Mouse (Mus musculus): Measurements from ENCODE around the gene Atcay. TPM values are rescaled to one million over a fixed set of nuclear protein-coding genes. Genes with fewer than 3 reads are reported as not detected.
A peak's percentile ranks its signal among the peaks of the same experiment; 100 is the strongest.

Atcay gene
- total and polyA plus RNA-seq, 3 experiments: 0.06 to 0.08 TPM; not detected in 1

GRCm38 (mm10) chr10:81240876-81241275, 10.2 kb upstream of the Atcay start:
- Histone ChIP-seq H3K36me3 (replicated peaks in 1 of 2; ENCODE audit: control insufficient read depth in 1 of 2, insufficient read depth in 1 of 2, low read length in 1 of 2) (peaks cover 0 to 64% of the 10 kb centered on the region in 2 experiments), H3K27ac (ENCODE audit: insufficient read depth, low read depth) (no peak overlapping the region), H3K4me2 (ENCODE audit: insufficient read depth, low read depth, poor library complexity, severe bottlenecking) (no peak overlapping the region), H3K9ac (ENCODE audit: insufficient read depth, low read depth) (no peak overlapping the region), H3K4me1 (ENCODE audit: control insufficient read depth in 1 of 2, insufficient read depth in 2 of 2) (peaks cover 5 to 16% of the 10 kb centered on the region in 2 experiments), H3K4me3 (replicated peaks in 1 of 3; ENCODE audit: low read depth in 2 of 3, low read length in 2 of 3, poor library complexity in 1 of 3) (no peak overlapping the region), H3K79me2 (replicated peaks; ENCODE audit: control insufficient read depth, extremely low read depth, insufficient read depth, poor library complexity, severe bottlenecking) (no peaks in the 10 kb centered on the region), H3K9me3 (replicated peaks; ENCODE audit: low read length) (no peaks in the 10 kb centered on the region), H3K27me3 (replicated peaks) (no peaks in the 10 kb centered on the region)
- dilution Hi-C loops (cut with MboI; ENCODE audit: extremely low pct_ligation_motif_present, extremely low pct_unique_long_range_greater_than_20kb, low sequenced_read_pairs): no loop called here
- TF ChIP-seq USF2 (conservative IDR thresholded peaks at IDR 0.05; ENCODE audit: low read depth, low read length) (no peak), MAZ (IDR thresholded peaks at IDR 0.05; ENCODE audit: low read depth, low read length) (no peak), MEF2A (IDR thresholded peaks at IDR 0.05; ENCODE audit: borderline replicate concordance, low read depth, low read length) (no peak), CTCF (conservative IDR thresholded peaks at IDR 0.05 in 1 of 2, IDR thresholded peaks at IDR 0.05 in 1 of 2; ENCODE audit: low read depth in 2 of 2, low read length in 2 of 2) (peak; percentile 46 to 76), PAX5 (IDR thresholded peaks at IDR 0.05; ENCODE audit: low read length) (no peak), BHLHE40 (IDR thresholded peaks at IDR 0.05; ENCODE audit: low read depth, low read length) (no peak), UBTF (IDR thresholded peaks at IDR 0.05; ENCODE audit: low read depth, low read length) (no peak), JUN (IDR thresholded peaks at IDR 0.05; ENCODE audit: insufficient read depth, low read depth, low read length) (no peak), EP300 (IDR thresholded peaks at IDR 0.05; ENCODE audit: low read length) (no peak), ELF1 (IDR thresholded peaks at IDR 0.05; ENCODE audit: low read depth, low read length) (no peak), NELFE (IDR thresholded peaks at IDR 0.05; ENCODE audit: low read depth, low read length) (no peak), RAD21 (IDR thresholded peaks at IDR 0.05; ENCODE audit: low read depth, low read length) (peak; percentile 41), MYC (IDR thresholded peaks at IDR 0.05; ENCODE audit: low read depth, low read length) (no peak), SMC3 (IDR thresholded peaks at IDR 0.05; ENCODE audit: low read depth, low read length) (peak; percentile 71), MXI1 (IDR thresholded peaks at IDR 0.05; ENCODE audit: low read depth, low read length) (no peak), MAFK (IDR thresholded peaks at IDR 0.05; ENCODE audit: insufficient replicate concordance, low read length) (no peak)
- in situ Hi-C loops (cut with MboI; ENCODE audit: low pct_ligation_motif_present, low pct_unique_long_range_greater_than_20kb, low sequenced_read_pairs): no loop called here
- DNase-seq (ENCODE audit: extremely low read depth): peak; percentile 78

DNA sequence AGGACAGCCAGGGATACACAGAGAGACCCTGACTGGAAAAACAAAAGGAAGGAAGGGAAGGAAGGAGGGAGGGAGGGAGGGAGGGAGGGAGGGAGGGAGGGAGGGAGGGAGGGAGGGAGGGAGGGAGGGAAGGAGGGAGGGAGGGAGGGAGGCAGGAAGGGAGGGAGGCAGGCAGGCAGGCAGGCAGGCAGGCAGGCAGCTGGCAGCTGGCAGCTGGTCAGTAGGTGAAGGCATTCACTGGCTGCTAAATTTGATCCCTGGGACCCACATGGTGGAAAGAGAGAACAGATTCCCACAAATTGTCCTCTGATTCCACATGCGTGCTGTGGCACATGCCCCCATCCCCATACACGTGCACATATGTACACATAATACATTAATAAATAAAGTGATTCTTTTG, 8.0 kb upstream of the Atcay start:
- no peak overlapping the region for H3K9ac ChIP-seq (ENCODE audit: insufficient read depth, low read depth)
- no peaks in the 10 kb centered on the region for H3K79me2 ChIP-seq (replicated peaks; ENCODE audit: control insufficient read depth, extremely low read depth, insufficient read depth, poor library complexity, severe bottlenecking)
- dilution Hi-C loops (cut with MboI; ENCODE audit: extremely low pct_ligation_motif_present, extremely low pct_unique_long_range_greater_than_20kb, low sequenced_read_pairs) (no loop called here), in situ Hi-C loops (cut with MboI; ENCODE audit: low pct_ligation_motif_present, low pct_unique_long_range_greater_than_20kb, low sequenced_read_pairs) (loop anchor here (5.0 kb wide), 1 partner anchor 36 kb away; the partner anchor contains the start of gene Nmrk2)
- TF ChIP-seq KAT2A (IDR thresholded peaks at IDR 0.05; ENCODE audit: insufficient replicate concordance, low read length) (no peak), JUND (conservative IDR thresholded peaks at IDR 0.05; ENCODE audit: low read depth, low read length) (no peak), RCOR1 (conservative IDR thresholded peaks at IDR 0.05; ENCODE audit: low read depth, low read length) (no peak), POLR2AphosphoS2 (IDR thresholded peaks at IDR 0.05; ENCODE audit: low read depth, low read length) (no peak), NRF1 (IDR thresholded peaks at IDR 0.05; ENCODE audit: low read depth, low read length) (no peak), ZKSCAN1 (IDR thresholded peaks at IDR 0.05; ENCODE audit: borderline replicate concordance, low read depth, low read length) (no peak), IRF4 (IDR thresholded peaks at IDR 0.05; ENCODE audit: low read depth, low read length) (no peak), MYC (IDR thresholded peaks at IDR 0.05; ENCODE audit: low read depth, low read length) (no peak), ZNF384 (IDR thresholded peaks at IDR 0.05; ENCODE audit: low read depth, low read length) (no peak), PAX5 (IDR thresholded peaks at IDR 0.05; ENCODE audit: low read length) (no peak), JUN (IDR thresholded peaks at IDR 0.05; ENCODE audit: insufficient read depth, low read depth, low read length) (no peak), MAX (IDR thresholded peaks at IDR 0.05; ENCODE audit: low read length) (no peak)
- no peaks in the 10 kb centered on the region for H3K9me3 ChIP-seq (replicated peaks; ENCODE audit: low read length)
- peaks cover 0 to 9% of the 10 kb centered on the region in 2 experiments; a peak in 3 of 4 replicates for H3K4me1 ChIP-seq (ENCODE audit: control insufficient read depth in 1 of 2, insufficient read depth in 2 of 2)
- no peak overlapping the region for H3K4me3 ChIP-seq (replicated peaks in 1 of 3; ENCODE audit: low read depth in 2 of 3, low read length in 2 of 3, poor library complexity in 1 of 3)
- H3K4me2 ChIP-seq (ENCODE audit: insufficient read depth, low read depth, poor library complexity, severe bottlenecking): no peak overlapping the region
- H3K27ac ChIP-seq (ENCODE audit: insufficient read depth, low read depth): no peak overlapping the region
- peaks cover 0 to 70% of the 10 kb centered on the region in 2 experiments for H3K36me3 ChIP-seq (replicated peaks in 1 of 2; ENCODE audit: control insufficient read depth in 1 of 2, insufficient read depth in 1 of 2, low read length in 1 of 2)
- H3K27me3 ChIP-seq (replicated peaks): no peaks in the 10 kb centered on the region
- DNase-seq (ENCODE audit: extremely low read depth): no peak

All from CH12.LX (cell line).